Mouse (Mus musculus): ENCODE measurements around the gene 1700001O22Rik. TPM values are rescaled to one million over a fixed set of nuclear protein-coding genes. Genes with fewer than 3 reads are reported as not detected.

Gene 1700001O22Rik
- polyA plus RNA-seq, 1 experiment from 2014 or later, result 2.6 TPM

GRCm38 (mm10) chr2:30775955-30776354 is 27.5 kb downstream of the 1700001O22Rik start:
- H3K4me1 ChIP-seq (replicated peaks), result peaks cover 35% of the 10 kb centered on the region
- H3K4me2 ChIP-seq, result no peak overlapping the region
- no peaks in the 10 kb centered on the region for H3K36me3 ChIP-seq
- H3K9me3 ChIP-seq (replicated peaks), result no peaks in the 10 kb centered on the region
- H3K27me3 ChIP-seq, result no peaks in the 10 kb centered on the region
- no peak overlapping the region for H3K9ac ChIP-seq
- 55% methylated on average over 3 of the region's 3 CpGs for WGBS
- no peak overlapping the region for H3K27ac ChIP-seq
- no peak for ATAC-seq (replicated peaks; ENCODE audit: insufficient number of reproducible peaks, insufficient read depth, low FRiP score, low read depth)
- H3K4me3 ChIP-seq, result no peak overlapping the region

DNA sequence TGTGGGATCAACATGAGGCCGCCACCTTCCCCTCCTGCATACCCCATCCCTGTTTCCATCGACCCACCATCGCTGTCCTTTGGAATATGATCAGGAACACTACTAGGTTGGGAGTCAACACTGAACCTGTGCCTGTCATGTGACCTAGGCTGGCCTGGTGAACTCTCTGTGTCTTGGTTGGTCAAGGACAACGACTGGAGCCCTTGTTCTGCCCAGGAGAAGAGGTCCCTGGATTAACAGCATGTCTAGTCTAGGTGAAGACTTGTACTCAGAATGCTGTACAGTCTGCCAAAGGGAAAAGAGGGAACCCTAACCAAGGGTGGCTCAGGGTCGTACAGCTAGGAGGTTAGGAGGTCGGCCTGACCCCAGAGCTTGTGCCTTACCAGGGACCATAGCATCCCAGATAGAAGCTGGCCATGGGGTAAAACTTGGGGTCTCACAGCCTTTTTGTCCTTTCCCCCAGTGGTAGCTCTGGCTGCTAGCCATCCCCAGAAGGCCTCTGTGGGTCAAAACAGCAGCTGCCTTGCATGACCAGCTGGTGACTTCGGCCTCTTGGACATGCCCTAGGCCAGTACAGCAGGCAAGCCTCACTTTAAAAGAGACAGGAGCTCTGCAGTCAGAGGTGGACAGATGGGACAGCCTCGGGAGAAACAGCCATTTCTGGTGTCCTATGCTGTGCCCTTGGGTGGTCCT is 30.0 kb downstream of the 1700001O22Rik start:
- WGBS, result 72% methylated on average over 8 of the region's 8 CpGs
- H3K4me3 ChIP-seq, result no peak overlapping the region
- no peaks in the 10 kb centered on the region for H3K9me3 ChIP-seq (replicated peaks)
- H3K36me3 ChIP-seq, result no peaks in the 10 kb centered on the region
- H3K4me1 ChIP-seq (replicated peaks), result peaks cover 35% of the 10 kb centered on the region
- H3K4me2 ChIP-seq, result no peak overlapping the region
- ATAC-seq (replicated peaks; ENCODE audit: insufficient number of reproducible peaks, insufficient read depth, low FRiP score, low read depth), result no peak
- H3K27me3 ChIP-seq, result no peaks in the 10 kb centered on the region
- H3K27ac ChIP-seq, result peak overlapping the region; percentile 95
- no peak overlapping the region for H3K9ac ChIP-seq

DNA sequence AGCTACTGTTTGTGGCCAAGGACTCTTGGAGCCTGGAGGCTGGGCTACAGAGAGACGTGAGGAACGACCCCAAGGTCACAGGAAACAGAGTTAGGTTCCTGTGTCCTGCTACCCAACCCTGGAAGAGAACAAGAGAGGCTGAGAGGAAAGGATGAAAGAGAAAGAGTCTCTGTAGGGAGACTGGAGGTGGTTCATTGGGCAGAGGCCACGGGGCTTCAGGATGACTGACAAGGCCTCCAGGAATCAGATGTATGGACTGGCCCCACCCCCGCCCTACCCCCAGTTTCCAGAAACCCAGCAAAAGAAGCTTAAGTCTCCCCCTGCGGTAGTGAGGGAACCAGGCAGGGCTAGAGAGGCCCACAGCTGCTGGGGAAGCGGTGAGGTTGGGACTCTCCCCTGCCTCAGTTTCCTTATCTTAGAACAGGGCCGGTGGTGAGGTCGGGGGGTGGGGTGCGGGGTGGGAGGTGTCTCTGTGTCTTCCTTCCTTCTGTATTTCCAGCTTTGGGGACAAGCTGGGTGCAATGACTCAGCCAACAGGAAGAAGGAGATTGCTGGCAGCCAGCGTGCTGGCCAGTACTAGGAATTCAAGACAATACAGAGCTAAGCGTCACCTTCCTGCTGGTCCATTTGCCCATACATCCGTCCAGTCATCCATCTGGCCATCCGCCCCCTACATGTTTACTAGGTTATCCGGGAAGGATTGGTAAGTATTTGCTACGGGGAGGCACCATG is 30.7 kb downstream of the 1700001O22Rik start:
- 0 out of 2 replicates have a peak overlapping the region, but pooled peaks have one; percentile 36 for H3K9ac ChIP-seq
- H3K4me2 ChIP-seq, result peak overlapping the region; percentile 96
- ATAC-seq (replicated peaks; ENCODE audit: insufficient number of reproducible peaks, insufficient read depth, low FRiP score, low read depth), result peak; percentile 16; the same call in 1 of the 2 replicates
- 32% methylated on average over 15 of the region's 15 CpGs for WGBS
- H3K27ac ChIP-seq, result peak overlapping the region; percentile 95
- H3K4me1 ChIP-seq (replicated peaks), result peaks cover 40% of the 10 kb centered on the region
- no peak overlapping the region for H3K4me3 ChIP-seq
- H3K36me3 ChIP-seq, result no peaks in the 10 kb centered on the region
- H3K9me3 ChIP-seq (replicated peaks), result no peaks in the 10 kb centered on the region
- no peaks in the 10 kb centered on the region for H3K27me3 ChIP-seq

GRCm38 (mm10) chr2:30771806-30772460 is 31.5 kb downstream of the 1700001O22Rik start:
- Histone ChIP-seq H3K36me3 (no peaks in the 10 kb centered on the region), H3K9ac (peak overlapping the region; percentile 73), H3K27ac (peak overlapping the region; percentile 95), H3K4me3 (peak overlapping the region; percentile 59), H3K27me3 (no peaks in the 10 kb centered on the region), H3K9me3 (replicated peaks) (no peaks in the 10 kb centered on the region), H3K4me2 (peak overlapping the region; percentile 96), H3K4me1 (replicated peaks) (peaks cover 42% of the 10 kb centered on the region)
- peak; percentile 79 for ATAC-seq (replicated peaks; ENCODE audit: insufficient number of reproducible peaks, insufficient read depth, low FRiP score, low read depth)
- 2% methylated on average over 19 of the region's 19 CpGs for WGBS

- Histone ChIP-seq H3K4me1 (replicated peaks) (peaks cover 42% of the 10 kb centered on the region), H3K27ac (peak overlapping the region; percentile 95), H3K27me3 (no peaks in the 10 kb centered on the region), H3K4me3 (peak overlapping the region; percentile 59), H3K9me3 (replicated peaks) (no peaks in the 10 kb centered on the region), H3K4me2 (peak overlapping the region; percentile 96), H3K9ac (peak overlapping the region; percentile 73), H3K36me3 (no peaks in the 10 kb centered on the region)
- no peak for ATAC-seq (replicated peaks; ENCODE audit: insufficient number of reproducible peaks, insufficient read depth, low FRiP score, low read depth)
- under 1% methylated on average over 49 of the region's 51 CpGs for whole genome bisulfite sequencing
Observed at GRCm38 (mm10) chr2:30771368-30771805, 32.1 kb downstream of the 1700001O22Rik start.

GRCm38 (mm10) chr2:30769187-30769586 is 34.3 kb downstream of the 1700001O22Rik start:
- Histone ChIP-seq H3K9me3 (replicated peaks) (no peaks in the 10 kb centered on the region), H3K27me3 (no peaks in the 10 kb centered on the region), H3K4me2 (no peak overlapping the region), H3K4me3 (no peak overlapping the region), H3K4me1 (replicated peaks) (peaks cover 42% of the 10 kb centered on the region), H3K27ac (no peak overlapping the region), H3K36me3 (no peaks in the 10 kb centered on the region), H3K9ac (no peak overlapping the region)
- 45% methylated on average over 6 of the region's 6 CpGs for WGBS
- no peak for ATAC-seq (replicated peaks; ENCODE audit: insufficient number of reproducible peaks, insufficient read depth, low FRiP score, low read depth)

DNA sequence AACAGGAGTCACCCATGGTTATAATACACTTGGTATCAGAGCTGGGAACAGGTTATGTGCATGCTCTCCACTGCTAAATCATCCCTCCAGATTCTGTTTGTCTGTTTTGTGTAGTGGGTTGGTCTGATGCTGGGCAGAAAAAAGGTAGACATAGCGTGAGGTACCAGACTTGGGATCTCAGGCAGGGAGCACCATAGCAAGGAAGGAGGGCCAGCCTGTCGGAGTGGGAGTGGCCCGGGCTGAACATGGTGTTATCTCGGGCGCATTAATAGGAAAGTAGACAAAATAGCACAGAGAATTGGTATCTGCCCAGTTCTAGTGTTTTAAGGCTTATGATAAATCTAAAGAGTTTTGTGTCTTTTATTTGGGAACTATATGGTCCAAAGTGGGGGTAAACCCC is 34.9 kb downstream of the 1700001O22Rik start:
- Histone ChIP-seq H3K4me3 (no peak overlapping the region), H3K4me1 (replicated peaks) (peaks cover 40% of the 10 kb centered on the region), H3K36me3 (no peaks in the 10 kb centered on the region), H3K9ac (no peak overlapping the region), H3K9me3 (replicated peaks) (no peaks in the 10 kb centered on the region), H3K27ac (no peak overlapping the region), H3K27me3 (no peaks in the 10 kb centered on the region), H3K4me2 (no peak overlapping the region)
- no peak for ATAC-seq (replicated peaks; ENCODE audit: insufficient number of reproducible peaks, insufficient read depth, low FRiP score, low read depth)
- WGBS, result 74% methylated on average over 5 of the region's 5 CpGs

- Histone ChIP-seq H3K9ac (no peak overlapping the region), H3K4me3 (no peak overlapping the region), H3K27me3 (no peaks in the 10 kb centered on the region), H3K9me3 (replicated peaks) (no peaks in the 10 kb centered on the region), H3K27ac (no peak overlapping the region), H3K4me1 (replicated peaks) (peaks cover 32% of the 10 kb centered on the region), H3K4me2 (no peak overlapping the region), H3K36me3 (no peaks in the 10 kb centered on the region)
- 67% methylated on average over 7 of the region's 7 CpGs for WGBS
- no peak for ATAC-seq (replicated peaks; ENCODE audit: insufficient number of reproducible peaks, insufficient read depth, low FRiP score, low read depth)
Observed at GRCm38 (mm10) chr2:30767626-30768240, 35.7 kb downstream of the 1700001O22Rik start.

DNA sequence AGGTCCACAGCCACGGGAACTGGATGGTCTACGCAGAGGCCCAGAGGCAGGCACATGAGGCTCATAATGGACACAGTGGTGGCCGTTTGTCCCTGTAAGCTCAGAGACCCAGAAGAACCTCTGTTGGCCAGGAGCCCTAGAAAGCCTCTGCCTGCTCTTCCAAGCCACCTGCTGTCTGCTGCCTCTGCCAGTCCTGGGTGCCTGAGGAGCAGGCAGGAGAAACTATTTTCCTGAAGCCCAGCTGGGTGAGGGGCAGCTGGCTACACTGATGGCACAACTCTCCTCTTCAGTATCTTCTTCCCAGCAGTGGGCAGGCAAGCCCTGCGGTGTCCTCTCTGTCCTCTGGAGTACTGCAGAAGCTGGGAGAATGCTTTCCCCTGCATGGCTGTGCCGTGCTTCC is 37.0 kb downstream of the 1700001O22Rik start:
- H3K4me1 ChIP-seq (replicated peaks), result peaks cover 20% of the 10 kb centered on the region
- H3K4me3 ChIP-seq, result no peak overlapping the region
- H3K36me3 ChIP-seq, result no peaks in the 10 kb centered on the region
- no peak overlapping the region for H3K27ac ChIP-seq
- H3K27me3 ChIP-seq, result no peaks in the 10 kb centered on the region
- H3K4me2 ChIP-seq, result no peak overlapping the region
- no peak overlapping the region for H3K9ac ChIP-seq
- 74% methylated on average over 5 of the region's 5 CpGs for WGBS
- H3K9me3 ChIP-seq (replicated peaks), result no peaks in the 10 kb centered on the region
- ATAC-seq (replicated peaks; ENCODE audit: insufficient number of reproducible peaks, insufficient read depth, low FRiP score, low read depth), result no peak

- Histone ChIP-seq H3K9me3 (replicated peaks) (no peaks in the 10 kb centered on the region), H3K4me1 (replicated peaks) (peaks cover 36% of the 10 kb centered on the region), H3K4me2 (no peak overlapping the region), H3K36me3 (no peaks in the 10 kb centered on the region), H3K27ac (no peak overlapping the region; the same call in 1 of the 2 replicates), H3K27me3 (no peaks in the 10 kb centered on the region), H3K4me3 (no peak overlapping the region), H3K9ac (no peak overlapping the region)
- no peak for ATAC-seq (replicated peaks; ENCODE audit: insufficient number of reproducible peaks, insufficient read depth, low FRiP score, low read depth)
- 58% methylated on average over 6 of the region's 6 CpGs for WGBS
Observed at GRCm38 (mm10) chr2:30760706-30761105, 42.8 kb downstream of the 1700001O22Rik start.
